In the genomic region with DNA sequence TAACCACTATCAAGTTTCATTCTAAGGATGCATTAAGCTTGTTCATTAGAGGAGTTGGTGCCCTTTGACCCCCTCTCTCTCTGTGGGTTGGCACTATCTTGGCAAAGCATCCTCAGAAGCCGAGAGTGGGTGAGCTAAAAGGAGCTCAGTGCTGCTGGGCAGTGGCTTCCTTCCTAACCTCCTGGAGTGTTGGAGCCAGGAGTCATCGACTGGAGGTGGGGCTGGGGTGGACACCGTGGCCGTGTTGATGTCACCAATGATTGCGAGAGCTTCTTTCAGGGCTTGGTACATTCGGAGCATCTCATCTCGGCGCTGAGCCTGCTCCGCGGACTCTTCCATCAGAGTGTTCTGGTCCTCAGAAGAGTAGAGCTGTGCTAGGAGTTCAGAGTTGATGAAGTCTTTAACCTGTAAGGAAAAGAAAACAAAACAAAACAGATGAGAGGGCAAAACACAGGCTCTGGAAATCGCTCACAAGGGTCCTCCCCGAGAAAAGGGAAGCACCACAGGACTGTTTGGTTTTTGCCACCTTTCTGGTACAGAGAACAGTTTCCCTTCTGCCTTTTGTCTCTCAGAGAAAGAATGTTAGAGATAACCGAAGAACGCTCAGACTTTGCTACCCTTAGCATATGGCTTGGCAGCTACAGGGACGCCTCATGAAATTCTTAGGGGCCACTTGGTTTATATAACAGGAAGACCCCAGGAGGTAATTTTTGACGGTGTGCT, we compare ENCODE assay signal across 22 mouse cellular contexts. TPM values are rescaled to one million over a fixed set of nuclear protein-coding genes. Genes with fewer than 3 reads are reported as not detected.
DNase-seq lines count a peak whose midpoint lies in the region; ATAC-seq and TF ChIP-seq lines count a peak whose summit lies in the region.
"Had no signal": no experiment of that assay in that cellular context is flagged by ENCODE, and none has a peak within 500 bp of the region (broad histone marks: within the 10 kb centered on the region; RNA-seq: fewer than 3 reads in every experiment).

No protein-coding gene starts in this region.

- intact Hi-C loops in heart, postnatal 14 days (cut with DNase I): no loop called here

- ATAC-seq in heart, postnatal 0 days (ENCODE audit: insufficient read depth, low read depth): 0 out of 2 replicates have a peak, but pooled peaks have one; percentile 8
- ATAC-seq in embryonic facial prominence, embryonic 13.5 days (ENCODE audit: insufficient number of reproducible peaks, insufficient read depth, low FRiP score, low TSS enrichment, low read depth): no peak
- no peak for ATAC-seq in limb, embryonic 14.5 days (ENCODE audit: low FRiP score, low read depth)
- ATAC-seq in CD4-positive, CD25-positive, alpha-beta regulatory T cell, adult 4 months: no peak
- ATAC-seq: forebrain, embryonic 15.5 days; hindbrain, embryonic 16.5 days; intestine, postnatal 0 days had no signal

- TF ChIP-seq CTCF in heart, postnatal 0 days (IDR thresholded peaks at IDR 0.05; ENCODE audit: low read depth): no peak

- peak; percentile 66 for DNase-seq in heart, adult 11 months
- DNase-seq in heart, adult 8-10 months (ENCODE audit: low spot score): no peak
- DNase-seq in heart, postnatal 0 days (ENCODE audit: low spot score): no peak
- no peak for DNase-seq in heart, postnatal 14 days
- DNase-seq in limb, embryonic 14.5 days (ENCODE audit: low spot score): no peak
- DNase-seq in cerebellum, postnatal 4 days (ENCODE audit: low spot score in 2 of 2): no peak
- DNase-seq: adrenal gland, postnatal 10 days; cerebellum, adult 11-12 months; gastrocnemius, postnatal 36 days; kidney, postnatal 25 days; lung, adult 2 months; lung, postnatal 36 days; thymus, postnatal 36 days had no signal

- 32% methylated on average over 16 of the region's 16 CpGs for WGBS in heart, postnatal 0 days
- 75% methylated on average over 16 of the region's 16 CpGs for WGBS in embryonic facial prominence, embryonic 13.5 days
- WGBS in limb, embryonic 14.5 days: 77% methylated on average over 16 of the region's 16 CpGs

- H3K4me2 ChIP-seq in heart, postnatal 0 days (ENCODE audit: low read depth, low read length): 0 out of 2 replicates have a peak overlapping the region, but pooled peaks have one; percentile 2
- H3K4me2 ChIP-seq in embryonic facial prominence, embryonic 13.5 days: no peak overlapping the region
- H3K4me2 ChIP-seq in limb, embryonic 14.5 days (replicated peaks; ENCODE audit: low read depth, low read length, severe bottlenecking): no peak overlapping the region
- H3K4me2 ChIP-seq: forebrain, embryonic 15.5 days; midbrain, embryonic 12.5 days had no signal

- H3K27me3 ChIP-seq in heart, postnatal 0 days (ENCODE audit: control insufficient read depth, insufficient read depth, low read length): no peaks in the 10 kb centered on the region
- no peaks in the 10 kb centered on the region for H3K27me3 ChIP-seq in embryonic facial prominence, embryonic 13.5 days
- H3K27me3 ChIP-seq in limb, embryonic 14.5 days (ENCODE audit: control insufficient read depth, insufficient read depth, low read length): no peaks in the 10 kb centered on the region
- H3K27me3 ChIP-seq: forebrain, embryonic 15.5 days; midbrain, embryonic 12.5 days had no signal

- TF ChIP-seq EP300 in heart, postnatal 0 days (IDR thresholded peaks at IDR 0.05; ENCODE audit: low read depth): no peak

- TF ChIP-seq POLR2A in limb, embryonic 14.5 days (IDR thresholded peaks at IDR 0.05; ENCODE audit: borderline replicate concordance, extremely low read depth, insufficient read depth, insufficient read length): no peak

- no peaks in the 10 kb centered on the region; the same call in 1 of the 2 replicates for H3K4me1 ChIP-seq in heart, postnatal 0 days (ENCODE audit: control insufficient read depth, insufficient read depth)
- peaks cover 81% of the 10 kb centered on the region for H3K4me1 ChIP-seq in embryonic facial prominence, embryonic 13.5 days
- peaks cover 72% of the 10 kb centered on the region for H3K4me1 ChIP-seq in limb, embryonic 14.5 days (ENCODE audit: control insufficient read depth, insufficient read depth, low read length)
- H3K4me1 ChIP-seq: forebrain, embryonic 15.5 days; midbrain, embryonic 12.5 days had no signal

- no peaks in the 10 kb centered on the region for H3K36me3 ChIP-seq in heart, postnatal 0 days (replicated peaks; ENCODE audit: control insufficient read depth, insufficient read depth, low read length)
- 0 out of 2 replicates have a peak, but pooled peaks cover 3% of the 10 kb centered on the region for H3K36me3 ChIP-seq in embryonic facial prominence, embryonic 13.5 days
- H3K36me3 ChIP-seq in limb, embryonic 14.5 days (ENCODE audit: control insufficient read depth, insufficient read depth, low read length): 0 out of 2 replicates have a peak, but pooled peaks cover 7% of the 10 kb centered on the region
- H3K36me3 ChIP-seq: midbrain, embryonic 12.5 days had no signal

- H3K9ac ChIP-seq in heart, postnatal 0 days (replicated peaks; ENCODE audit: low read depth, low read length): no peak overlapping the region
- no peak overlapping the region for H3K9ac ChIP-seq in embryonic facial prominence, embryonic 13.5 days
- no peak overlapping the region for H3K9ac ChIP-seq in limb, embryonic 14.5 days (ENCODE audit: low read depth, low read length, severe bottlenecking)
- H3K9ac ChIP-seq: forebrain, embryonic 15.5 days; midbrain, embryonic 12.5 days had no signal

- H3K4me3 ChIP-seq in heart, postnatal 0 days (ENCODE audit: low read depth, low read length): no peak overlapping the region
- no peak overlapping the region for H3K4me3 ChIP-seq in embryonic facial prominence, embryonic 13.5 days
- no peak overlapping the region for H3K4me3 ChIP-seq in limb, embryonic 14.5 days (replicated peaks; ENCODE audit: low read length)
- H3K4me3 ChIP-seq: forebrain, embryonic 15.5 days; midbrain, embryonic 12.5 days; myocyte had no signal

- H3K27ac ChIP-seq in heart, postnatal 0 days (ENCODE audit: low read depth): no peak overlapping the region
- H3K27ac ChIP-seq in embryonic facial prominence, embryonic 13.5 days: peak overlapping the region; percentile 80
- peak overlapping the region; percentile 53 for H3K27ac ChIP-seq in limb, embryonic 14.5 days (replicated peaks; ENCODE audit: low read depth, low read length)
- H3K27ac ChIP-seq: forebrain, embryonic 15.5 days; midbrain, embryonic 12.5 days had no signal

- no peaks in the 10 kb centered on the region for H3K9me3 ChIP-seq in heart, postnatal 0 days (replicated peaks; ENCODE audit: control insufficient read depth, low read length)
- no peaks in the 10 kb centered on the region for H3K9me3 ChIP-seq in embryonic facial prominence, embryonic 13.5 days
- no peaks in the 10 kb centered on the region for H3K9me3 ChIP-seq in limb, embryonic 14.5 days (ENCODE audit: control insufficient read depth, low read length)
- H3K9me3 ChIP-seq: forebrain, embryonic 15.5 days; midbrain, embryonic 12.5 days had no signal

RNA-seq across cellular contexts. Expression of a gene that starts 32.2 kb away (rescaled TPM):
- total RNA-seq in heart, adult 8-10 months (2022): not detected
- total RNA-seq in heart, postnatal 0 days (2014; rRNA removed; ENCODE audit: low replicate concordance): not detected in 2 replicates
- polyA plus RNA-seq in heart, postnatal 0 days (2015; fragmentation: Nextera tagmentation; extraction: Ambion mirVana): not detected in 2 replicates
- total RNA-seq in heart, postnatal 14 days (2021): not detected
- not detected in 2 replicates for polyA plus RNA-seq in embryonic facial prominence, embryonic 13.5 days (2015; fragmentation: Nextera tagmentation; extraction: Ambion mirVana)
- polyA plus RNA-seq in limb, embryonic 14.5 days (2012; rRNA removed): not detected in 2 replicates
- not detected in 2 replicates for polyA plus RNA-seq in limb, embryonic 14.5 days (2014; fragmentation: Nextera tagmentation; extraction: Ambion mirVana)
- not detected for polyA plus RNA-seq in CD4-positive, CD25-positive, alpha-beta regulatory T cell, adult 4 months (2017; shearing (Covaris generic))
- total RNA-seq: adrenal gland, postnatal 10 days; gastrocnemius, postnatal 36 days; liver, adult 2 months; neutrophil, adult 5-6 weeks had no signal
- polyA plus RNA-seq: intestine, postnatal 0 days; liver, adult 2 months; lung, adult 2 months; midbrain, embryonic 12.5 days; myocyte had no signal

RNA-seq across cellular contexts. Expression of a gene that starts 42.7 kb away (rescaled TPM):
- 10 to 100 TPM in 3 of 4 experiments, 1 to 10 TPM in 1; 10.0 to 11.2 (median 10.5) TPM for total RNA-seq in heart, adult 8-10 months (2022)
- total RNA-seq in heart, postnatal 0 days (2014; rRNA removed; ENCODE audit: low replicate concordance): 19.1 and 24.0 TPM in 2 replicates
- 25.0 and 25.8 TPM in 2 replicates for polyA plus RNA-seq in heart, postnatal 0 days (2015; fragmentation: Nextera tagmentation; extraction: Ambion mirVana)
- 10 to 100 TPM; 17.6 to 21.6 TPM for total RNA-seq in heart, postnatal 14 days (2021)
- 50.4 and 51.4 TPM in 2 replicates for polyA plus RNA-seq in embryonic facial prominence, embryonic 13.5 days (2015; fragmentation: Nextera tagmentation; extraction: Ambion mirVana)
- 36.9 and 45.4 TPM in 2 replicates for polyA plus RNA-seq in limb, embryonic 14.5 days (2012; rRNA removed)
- polyA plus RNA-seq in limb, embryonic 14.5 days (2014; fragmentation: Nextera tagmentation; extraction: Ambion mirVana): 51.3 and 52.8 TPM in 2 replicates
- polyA plus RNA-seq in CD4-positive, CD25-positive, alpha-beta regulatory T cell, adult 4 months (2017; shearing (Covaris generic)): 10 to 100 TPM; 26.7 to 28.0 TPM
